Mouse (Mus musculus): ENCODE measurements around the gene Trappc4.

DNA sequence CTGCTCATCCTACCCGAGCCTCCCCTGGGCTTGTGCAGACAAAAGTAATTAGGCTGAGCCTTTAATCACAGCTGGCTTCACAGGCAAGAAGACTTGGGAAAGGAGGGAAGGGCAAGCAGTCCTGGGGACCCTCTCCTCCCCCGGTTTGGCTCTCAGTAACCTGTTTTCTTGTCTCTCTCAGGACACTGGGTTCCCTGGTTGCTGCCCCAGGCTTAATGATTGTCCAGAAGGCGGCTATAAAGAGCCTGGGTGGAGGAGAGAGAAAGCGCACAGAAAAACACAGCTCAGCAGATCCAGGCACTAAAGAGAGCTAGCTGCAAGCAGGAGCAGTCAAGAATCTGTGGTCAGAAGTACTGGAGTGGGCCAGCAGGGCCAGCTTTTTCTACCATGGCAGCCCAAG is 9.3 kb downstream of the Trappc4 start:
- TF ChIP-seq EP300 (IDR thresholded peaks at IDR 0.05; ENCODE audit: low read depth) = no peak
- no peak for TF ChIP-seq CTCF (IDR thresholded peaks at IDR 0.05; ENCODE audit: low read depth)
